Mouse (Mus musculus): ENCODE data around the gene Patj. TPM values are rescaled to one million over a fixed set of nuclear protein-coding genes. Genes with fewer than 3 reads are reported as not detected.

Gene Patj
- polyA plus RNA-seq, 2 experiments = 11.9 to 16.7 TPM

- no peaks in the 10 kb centered on the region for H3K9me3 ChIP-seq (ENCODE audit: control insufficient read depth, low read length)
- H3K4me3 ChIP-seq (replicated peaks; ENCODE audit: low read length) = no peak overlapping the region
- H3K36me3 ChIP-seq (ENCODE audit: control insufficient read depth, insufficient read depth, low read length) = peaks cover 12% of the 10 kb centered on the region
- no peak for TF ChIP-seq POLR2A (IDR thresholded peaks at IDR 0.05; ENCODE audit: borderline replicate concordance, extremely low read depth, insufficient read depth, insufficient read length)
- no peak overlapping the region for H3K27ac ChIP-seq (replicated peaks; ENCODE audit: low read depth, low read length)
- 88% methylated on average over 1 of the region's 1 CpGs for WGBS
- no peak for DNase-seq (ENCODE audit: low spot score)
- ATAC-seq (ENCODE audit: low FRiP score, low read depth) = no peak
- H3K4me1 ChIP-seq (ENCODE audit: control insufficient read depth, insufficient read depth, low read length) = no peaks in the 10 kb centered on the region
- H3K4me2 ChIP-seq (replicated peaks; ENCODE audit: low read depth, low read length, severe bottlenecking) = no peak overlapping the region
- H3K9ac ChIP-seq (ENCODE audit: low read depth, low read length, severe bottlenecking) = no peak overlapping the region
- no peaks in the 10 kb centered on the region for H3K27me3 ChIP-seq (ENCODE audit: control insufficient read depth, insufficient read depth, low read length)
Measured at GRCm38 (mm10) chr4:98465476-98465875, 69.9 kb downstream of the Patj start.

GRCm38 (mm10) chr4:98465886-98466285, 70.3 kb downstream of the Patj start:
- H3K9me3 ChIP-seq (ENCODE audit: control insufficient read depth, low read length) = no peaks in the 10 kb centered on the region
- no peak for ATAC-seq (ENCODE audit: low FRiP score, low read depth)
- TF ChIP-seq POLR2A (IDR thresholded peaks at IDR 0.05; ENCODE audit: borderline replicate concordance, extremely low read depth, insufficient read depth, insufficient read length) = no peak
- H3K27ac ChIP-seq (replicated peaks; ENCODE audit: low read depth, low read length) = no peak overlapping the region
- H3K27me3 ChIP-seq (ENCODE audit: control insufficient read depth, insufficient read depth, low read length) = no peaks in the 10 kb centered on the region
- no peaks in the 10 kb centered on the region for H3K4me1 ChIP-seq (ENCODE audit: control insufficient read depth, insufficient read depth, low read length)
- H3K4me2 ChIP-seq (replicated peaks; ENCODE audit: low read depth, low read length, severe bottlenecking) = no peak overlapping the region
- no peak overlapping the region for H3K9ac ChIP-seq (ENCODE audit: low read depth, low read length, severe bottlenecking)
- no peak overlapping the region for H3K4me3 ChIP-seq (replicated peaks; ENCODE audit: low read length)
- 89% methylated on average over 2 of the region's 2 CpGs for WGBS
- peaks cover 12% of the 10 kb centered on the region for H3K36me3 ChIP-seq (ENCODE audit: control insufficient read depth, insufficient read depth, low read length)
- no peak for DNase-seq (ENCODE audit: low spot score)

- Histone ChIP-seq H3K36me3 (ENCODE audit: control insufficient read depth, insufficient read depth, low read length) (peaks cover 9% of the 10 kb centered on the region), H3K4me2 (replicated peaks; ENCODE audit: low read depth, low read length, severe bottlenecking) (no peak overlapping the region), H3K9ac (ENCODE audit: low read depth, low read length, severe bottlenecking) (no peak overlapping the region), H3K27me3 (ENCODE audit: control insufficient read depth, insufficient read depth, low read length) (no peaks in the 10 kb centered on the region), H3K4me1 (ENCODE audit: control insufficient read depth, insufficient read depth, low read length) (no peaks in the 10 kb centered on the region), H3K27ac (replicated peaks; ENCODE audit: low read depth, low read length) (no peak overlapping the region), H3K9me3 (ENCODE audit: control insufficient read depth, low read length) (no peaks in the 10 kb centered on the region), H3K4me3 (replicated peaks; ENCODE audit: low read length) (no peak overlapping the region)
- no peak for ATAC-seq (ENCODE audit: low FRiP score, low read depth)
- whole genome bisulfite sequencing = 50% methylated on average over 7 of the region's 7 CpGs
- no peak for DNase-seq (ENCODE audit: low spot score)
- TF ChIP-seq POLR2A (IDR thresholded peaks at IDR 0.05; ENCODE audit: borderline replicate concordance, extremely low read depth, insufficient read depth, insufficient read length) = no peak
Measured at GRCm38 (mm10) chr4:98471376-98471775, 75.8 kb downstream of the Patj start.

GRCm38 (mm10) chr4:98473491-98473890, 77.9 kb downstream of the Patj start:
- H3K4me1 ChIP-seq (ENCODE audit: control insufficient read depth, insufficient read depth, low read length) = 0 out of 2 replicates have a peak, but pooled peaks cover 2% of the 10 kb centered on the region
- TF ChIP-seq POLR2A (IDR thresholded peaks at IDR 0.05; ENCODE audit: borderline replicate concordance, extremely low read depth, insufficient read depth, insufficient read length) = no peak
- WGBS = 44% methylated on average over 3 of the region's 3 CpGs
- ATAC-seq (ENCODE audit: low FRiP score, low read depth) (no peak), DNase-seq (ENCODE audit: low spot score) (peak; percentile 54)
- no peak overlapping the region for H3K9ac ChIP-seq (ENCODE audit: low read depth, low read length, severe bottlenecking)
- H3K9me3 ChIP-seq (ENCODE audit: control insufficient read depth, low read length) = no peaks in the 10 kb centered on the region
- H3K4me3 ChIP-seq (replicated peaks; ENCODE audit: low read length) = no peak overlapping the region
- no peak overlapping the region for H3K27ac ChIP-seq (replicated peaks; ENCODE audit: low read depth, low read length)
- no peak overlapping the region for H3K4me2 ChIP-seq (replicated peaks; ENCODE audit: low read depth, low read length, severe bottlenecking)
- peaks cover 6% of the 10 kb centered on the region for H3K36me3 ChIP-seq (ENCODE audit: control insufficient read depth, insufficient read depth, low read length)
- no peaks in the 10 kb centered on the region for H3K27me3 ChIP-seq (ENCODE audit: control insufficient read depth, insufficient read depth, low read length)

- no peak for TF ChIP-seq POLR2A (IDR thresholded peaks at IDR 0.05; ENCODE audit: borderline replicate concordance, extremely low read depth, insufficient read depth, insufficient read length)
- H3K4me1 ChIP-seq (ENCODE audit: control insufficient read depth, insufficient read depth, low read length) = 0 out of 2 replicates have a peak, but pooled peaks cover 6% of the 10 kb centered on the region
- H3K9me3 ChIP-seq (ENCODE audit: control insufficient read depth, low read length) = no peaks in the 10 kb centered on the region
- no peak overlapping the region for H3K27ac ChIP-seq (replicated peaks; ENCODE audit: low read depth, low read length)
- DNase-seq (ENCODE audit: low spot score) = no peak
- no peak for ATAC-seq (ENCODE audit: low FRiP score, low read depth)
- WGBS = 67% methylated on average over 3 of the region's 3 CpGs
- no peak overlapping the region for H3K4me2 ChIP-seq (replicated peaks; ENCODE audit: low read depth, low read length, severe bottlenecking)
- no peak overlapping the region for H3K4me3 ChIP-seq (replicated peaks; ENCODE audit: low read length)
- no peaks in the 10 kb centered on the region for H3K36me3 ChIP-seq (ENCODE audit: control insufficient read depth, insufficient read depth, low read length)
- no peak overlapping the region for H3K9ac ChIP-seq (ENCODE audit: low read depth, low read length, severe bottlenecking)
- H3K27me3 ChIP-seq (ENCODE audit: control insufficient read depth, insufficient read depth, low read length) = no peaks in the 10 kb centered on the region
Measured at GRCm38 (mm10) chr4:98478005-98478404, 82.4 kb downstream of the Patj start.

GRCm38 (mm10) chr4:98486475-98486874, 90.9 kb downstream of the Patj start:
- Histone ChIP-seq H3K4me1 (ENCODE audit: control insufficient read depth, insufficient read depth, low read length) (no peaks in the 10 kb centered on the region), H3K4me2 (replicated peaks; ENCODE audit: low read depth, low read length, severe bottlenecking) (no peak overlapping the region), H3K9me3 (ENCODE audit: control insufficient read depth, low read length) (no peaks in the 10 kb centered on the region), H3K36me3 (ENCODE audit: control insufficient read depth, insufficient read depth, low read length) (no peaks in the 10 kb centered on the region), H3K9ac (ENCODE audit: low read depth, low read length, severe bottlenecking) (no peak overlapping the region), H3K4me3 (replicated peaks; ENCODE audit: low read length) (no peak overlapping the region), H3K27ac (replicated peaks; ENCODE audit: low read depth, low read length) (no peak overlapping the region), H3K27me3 (ENCODE audit: control insufficient read depth, insufficient read depth, low read length) (no peaks in the 10 kb centered on the region)
- ATAC-seq (ENCODE audit: low FRiP score, low read depth) (no peak), DNase-seq (ENCODE audit: low spot score) (no peak)
- TF ChIP-seq POLR2A (IDR thresholded peaks at IDR 0.05; ENCODE audit: borderline replicate concordance, extremely low read depth, insufficient read depth, insufficient read length) = no peak
- 72% methylated on average over 3 of the region's 3 CpGs for WGBS

Data from limb, embryonic 14.5 days (tissue).